Mouse (Mus musculus): ENCODE measurements around the gene Xbp1.
"Not testable (repeated sequence)": the region's sequence is repeated elsewhere in the genome, so short reads cannot be mapped to it uniquely, and the experiment has no call there.

Gene Xbp1

DNA sequence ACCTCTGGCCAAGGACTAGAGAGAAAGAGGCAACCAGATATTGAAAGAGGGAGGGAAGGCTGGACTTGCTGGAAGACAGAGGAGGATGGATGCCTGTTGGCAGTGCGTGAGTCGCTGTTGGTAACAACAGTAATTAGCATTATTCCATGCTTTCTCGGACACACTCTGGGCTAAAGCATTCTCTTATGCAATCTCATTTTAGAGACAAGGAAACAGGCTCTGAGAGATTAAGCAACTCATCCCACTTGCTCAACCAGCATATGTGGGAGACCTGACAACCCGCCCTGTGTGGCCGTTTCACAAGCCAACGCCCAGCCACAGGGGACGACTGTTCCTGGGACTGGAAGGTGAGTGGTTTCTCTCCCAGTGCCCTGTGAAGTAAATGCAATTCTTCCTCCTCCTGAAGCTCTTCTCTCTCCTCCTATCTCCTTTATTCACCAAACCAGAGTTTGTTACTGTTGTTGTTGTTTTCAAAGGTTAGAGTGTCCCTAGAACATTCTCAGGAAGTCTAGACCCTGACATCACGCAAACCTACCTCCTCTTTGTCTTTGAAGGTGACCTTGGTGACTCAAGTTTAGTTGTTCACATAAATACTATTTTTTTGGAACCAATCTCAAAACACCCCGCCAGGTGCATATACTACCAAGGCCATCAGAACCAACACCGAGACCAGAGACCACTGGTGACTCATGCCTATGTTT lies 18.0 kb upstream of the Xbp1 start:
- no peak for DNase-seq

DNA sequence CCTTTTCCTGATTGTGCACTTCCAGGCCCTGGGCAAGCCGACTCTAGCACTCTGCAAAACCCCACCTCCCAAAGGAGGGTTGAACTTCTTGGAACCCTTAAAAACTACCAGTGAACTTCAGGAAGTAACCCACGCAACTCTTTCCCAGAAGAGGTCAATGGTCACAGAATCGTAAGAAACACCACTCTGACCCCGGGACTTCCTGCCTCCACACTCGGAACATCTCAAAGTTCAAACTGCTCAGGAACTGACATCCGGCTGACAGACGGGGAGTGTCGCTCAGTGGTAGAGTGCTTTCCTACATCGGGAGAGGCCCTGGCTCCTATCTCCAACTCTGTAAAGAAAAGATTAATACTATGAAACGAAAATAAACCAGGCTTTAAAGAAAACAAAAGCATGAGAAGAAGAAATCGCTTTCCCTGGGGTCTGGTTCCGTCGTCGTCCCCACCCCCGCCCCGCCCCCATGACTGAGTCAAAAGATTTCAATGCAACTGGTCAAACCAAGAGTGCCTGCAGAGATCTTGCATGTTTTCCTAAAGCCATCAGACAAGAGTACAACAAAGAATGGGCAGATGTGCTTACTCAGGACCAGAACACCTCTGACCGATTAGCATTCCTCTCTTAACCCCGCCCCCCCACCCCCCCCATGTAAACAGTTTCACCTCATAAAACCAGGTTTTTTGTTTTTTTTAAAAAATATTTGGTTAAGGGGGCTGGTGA lies 14.4 kb upstream of the Xbp1 start:
- DNase-seq, result peak; percentile 21 to 27

DNA sequence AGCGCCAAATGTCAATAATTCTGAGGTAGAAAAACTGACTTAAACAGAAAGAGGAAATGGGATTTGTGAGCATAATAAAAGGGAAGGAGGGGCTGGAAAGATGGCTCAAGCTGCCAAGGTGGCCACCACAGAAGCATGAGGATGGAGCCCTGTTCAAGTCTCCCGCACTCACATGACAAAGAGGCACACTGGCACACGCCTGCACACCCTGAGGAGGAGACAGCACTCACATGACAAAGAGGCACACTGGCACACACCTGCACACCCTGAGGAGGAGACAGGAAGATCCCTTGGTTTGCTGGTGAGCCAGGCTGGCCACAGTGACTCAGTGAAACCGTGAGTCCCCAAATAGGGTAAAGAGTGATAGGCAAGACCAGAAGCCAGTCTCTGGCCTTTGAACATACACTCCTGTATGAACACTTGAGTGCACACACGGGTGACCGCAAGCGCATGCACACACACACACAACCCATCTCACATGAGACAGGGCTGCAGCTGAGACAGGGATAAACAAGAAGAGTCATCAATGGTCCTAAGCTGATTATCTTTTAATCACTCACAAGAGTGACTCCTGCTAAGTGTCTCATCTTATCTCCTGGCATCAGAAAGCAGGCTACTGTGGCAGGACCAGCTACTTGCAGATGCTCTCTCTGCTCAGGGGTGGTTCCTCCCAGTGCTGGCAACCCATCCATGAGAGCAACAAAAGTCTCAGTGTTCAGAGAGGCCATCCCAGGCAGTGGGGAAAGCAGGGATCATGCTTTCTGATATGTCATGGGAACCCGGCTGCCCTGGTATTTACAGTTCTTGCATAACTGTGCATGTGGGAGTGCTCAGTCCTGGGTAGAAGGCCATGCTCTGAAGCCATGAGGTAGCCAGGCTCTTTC lies 11.0 kb upstream of the Xbp1 start:
- no peak for DNase-seq

DNA sequence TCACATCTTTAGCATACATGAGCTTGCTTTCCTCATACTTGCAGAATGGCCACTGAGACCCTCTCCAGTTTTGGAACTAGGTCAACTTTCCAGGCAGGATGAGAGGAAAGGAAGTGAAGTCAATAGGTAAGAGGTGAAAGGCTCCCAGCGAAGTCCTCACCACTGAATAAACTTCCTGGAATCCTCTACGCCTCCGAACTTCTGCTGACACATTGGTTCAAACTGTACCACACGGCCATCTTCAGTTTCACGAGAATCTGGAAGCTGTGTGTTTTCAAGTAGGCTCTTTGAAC lies 10.4 kb upstream of the Xbp1 start:
- DNase-seq, result no peak

DNA sequence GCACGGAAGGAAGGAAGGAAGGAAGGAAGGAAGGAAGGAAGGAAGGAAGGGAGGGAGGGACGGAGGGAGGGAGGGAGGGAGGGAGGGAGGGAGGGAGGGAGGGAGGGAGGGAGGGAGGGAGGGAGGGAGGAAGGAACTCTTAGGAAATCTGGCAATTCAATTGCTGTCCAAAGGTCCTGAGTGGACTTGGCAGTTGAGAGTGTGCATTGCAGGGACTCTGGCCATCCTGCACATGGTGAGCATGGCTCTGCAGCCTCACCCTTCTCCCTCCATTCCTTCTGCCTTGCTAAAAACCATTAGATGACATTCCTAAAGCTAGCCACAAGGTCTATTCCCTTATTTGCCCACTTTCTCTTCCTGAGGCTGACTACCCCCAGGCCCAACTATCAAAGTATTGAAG lies 9.8 kb upstream of the Xbp1 start:
- DNase-seq, result not testable (repeated sequence)

DNA sequence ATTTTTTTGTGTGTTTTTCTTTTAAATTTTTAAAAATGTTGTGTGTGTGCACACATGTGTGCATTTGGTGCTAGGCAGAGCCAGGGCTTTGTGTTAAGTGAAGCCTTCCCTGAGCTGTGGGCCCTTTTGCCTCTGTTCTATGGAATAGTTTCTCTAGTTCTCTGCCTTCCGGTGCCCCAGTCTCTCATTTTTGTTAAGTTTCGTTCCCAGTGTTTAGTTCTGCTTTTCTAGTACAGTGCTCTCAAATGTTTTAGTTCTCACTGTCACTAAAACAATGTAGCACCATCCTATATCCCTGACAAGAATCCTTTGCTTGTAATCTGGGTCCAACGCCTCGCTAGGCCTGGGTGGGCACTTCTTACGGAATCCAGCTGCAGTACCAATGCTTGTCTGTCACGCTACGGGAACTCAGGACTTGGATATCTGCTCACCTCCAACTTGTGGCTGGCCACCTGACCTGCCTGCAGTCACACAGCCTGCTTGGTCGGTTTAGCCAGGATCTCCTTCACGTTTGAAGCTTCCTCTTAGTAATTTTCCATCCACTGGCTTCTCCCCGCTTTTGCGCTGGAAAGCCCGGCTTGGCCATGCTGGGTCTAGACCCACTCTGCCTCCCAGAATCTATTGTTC lies 8.2 kb upstream of the Xbp1 start:
- DNase-seq, result peak; percentile 52 to 58

DNA sequence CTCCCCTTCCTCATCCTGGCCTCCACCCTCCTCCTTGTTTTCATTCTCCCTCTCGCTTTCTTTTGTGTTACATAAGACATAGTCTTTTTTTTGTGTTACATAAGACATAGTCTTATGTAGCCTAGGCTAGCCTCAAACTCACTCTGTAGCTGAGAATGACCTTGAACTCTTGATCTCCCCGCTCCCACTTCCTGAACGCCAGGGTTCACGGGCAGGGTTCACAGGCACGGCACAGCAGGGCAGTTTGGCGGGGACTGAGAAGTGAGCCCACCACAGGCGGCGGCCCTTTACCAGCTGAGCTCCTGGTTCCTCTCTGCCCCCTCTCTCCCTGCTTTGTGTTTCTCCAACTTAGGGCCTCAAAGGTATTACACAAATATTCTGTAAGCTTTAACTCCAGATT lies 7.5 kb upstream of the Xbp1 start:
- no peak for DNase-seq

DNA sequence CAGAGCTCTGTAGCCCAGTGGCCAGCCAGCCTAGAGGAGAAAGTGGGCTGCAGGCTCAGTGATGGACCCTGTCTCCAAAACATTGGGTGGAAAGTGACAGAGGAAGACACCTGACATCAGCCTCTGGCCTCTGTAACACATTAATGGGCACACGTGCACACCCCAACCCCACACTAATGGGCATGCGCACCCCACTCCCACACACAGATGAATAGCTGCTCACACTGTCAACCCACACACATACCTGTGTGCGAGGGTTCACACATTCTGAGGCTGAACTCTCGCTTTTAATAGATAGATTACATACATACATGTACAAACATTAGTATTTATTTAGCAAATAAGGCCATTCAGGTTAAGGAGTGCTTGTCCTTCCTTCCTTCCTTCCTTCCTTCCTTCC lies 6.4 kb upstream of the Xbp1 start:
- no peak for DNase-seq

DNA sequence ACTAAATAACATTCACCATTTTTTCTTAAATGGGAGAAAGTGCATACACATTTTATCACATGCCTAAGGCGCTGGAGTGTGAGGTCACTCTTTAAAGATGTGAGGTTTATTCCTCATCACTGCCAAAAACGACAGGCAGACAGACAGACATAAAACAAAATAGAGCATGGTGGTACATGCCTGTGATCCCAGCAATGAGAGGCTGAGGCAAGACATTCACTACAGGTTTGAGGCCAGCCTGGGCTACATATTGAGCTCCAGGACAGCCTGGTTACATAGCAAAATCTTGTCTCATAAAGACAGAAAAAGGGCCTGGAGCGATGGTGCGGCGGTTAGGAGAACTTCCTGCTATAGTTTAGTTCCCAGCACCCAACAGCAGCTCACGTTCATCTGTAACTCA lies 5.3 kb upstream of the Xbp1 start:
- DNase-seq, result no peak

DNA sequence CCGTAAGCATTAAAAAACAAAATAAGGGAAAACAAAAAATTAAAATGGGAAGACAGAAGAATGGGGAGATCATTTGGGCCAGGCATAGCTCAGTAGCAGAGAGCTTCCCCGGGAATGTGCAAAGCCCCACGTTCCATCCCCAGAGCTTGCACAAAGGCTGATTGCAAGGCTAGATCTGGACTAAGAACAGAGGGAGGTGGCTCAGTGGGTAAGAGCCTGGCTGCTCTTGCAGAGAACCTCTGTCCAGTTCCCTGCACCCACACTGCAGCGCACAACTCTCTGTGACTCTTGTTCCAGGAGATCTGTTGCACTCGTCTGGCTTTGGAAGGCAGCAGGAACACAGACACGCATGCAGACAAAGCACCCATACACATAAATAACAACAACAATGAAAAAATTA lies 4.8 kb upstream of the Xbp1 start:
- DNase-seq, result no peak

DNA sequence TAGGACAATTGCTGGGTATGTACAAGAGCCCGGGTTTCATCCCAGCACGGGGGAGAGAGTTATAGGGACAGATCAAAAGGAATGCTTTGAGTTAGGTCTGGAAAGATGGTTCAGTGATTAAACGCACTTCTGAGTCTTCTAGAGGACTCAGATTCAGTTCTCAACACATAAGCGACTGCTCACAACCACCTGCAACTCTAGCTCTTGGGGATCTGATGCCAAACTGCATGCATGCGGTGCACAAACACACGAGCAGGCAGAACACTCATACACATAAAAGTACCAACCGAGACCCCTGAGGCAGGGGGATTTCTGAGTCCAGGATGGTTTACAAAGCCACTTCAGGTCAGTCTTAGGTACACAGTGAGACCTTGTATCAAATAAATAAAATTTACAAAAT lies 4.3 kb upstream of the Xbp1 start:
- DNase-seq, result no peak

DNA sequence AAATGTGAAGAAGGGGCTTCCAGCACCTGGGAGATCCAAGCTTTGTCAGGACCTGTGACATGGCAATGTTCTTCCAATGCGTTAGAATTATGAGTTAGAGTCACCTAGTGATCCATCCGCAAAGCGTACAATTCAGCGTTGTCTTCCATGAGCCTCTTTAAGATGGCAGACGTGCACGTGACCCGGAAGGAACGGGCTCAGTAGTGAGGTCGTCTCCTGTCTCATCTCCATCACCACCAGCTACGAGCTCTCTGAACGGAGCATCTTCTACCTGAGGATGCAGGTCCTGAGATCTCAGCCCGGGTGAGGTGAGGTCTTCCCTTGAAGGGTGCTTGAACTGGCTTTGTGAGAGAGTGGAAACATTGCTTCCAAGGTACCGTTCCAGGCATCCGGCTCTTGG lies 3.8 kb upstream of the Xbp1 start:
- no peak for DNase-seq

DNA sequence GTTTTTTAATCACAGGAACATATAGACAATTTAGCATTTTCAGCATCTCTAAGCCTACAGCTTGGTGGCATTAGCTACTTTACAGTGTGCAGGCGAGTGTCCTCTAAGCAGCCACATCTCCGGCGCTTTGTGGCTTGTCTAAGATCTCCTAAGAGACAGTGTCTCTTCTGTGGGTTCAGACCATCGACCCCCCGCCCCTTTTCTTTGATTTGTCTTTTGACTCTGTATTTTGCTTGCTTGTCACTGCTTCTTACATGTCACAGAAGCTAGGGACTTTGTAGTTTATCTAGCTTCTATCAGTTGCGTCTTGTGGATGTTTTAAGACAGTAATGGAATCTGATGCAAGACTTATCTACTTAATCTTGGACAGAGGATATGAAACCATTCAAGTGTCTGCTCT lies 3.1 kb upstream of the Xbp1 start:
- DNase-seq, result no peak

DNA sequence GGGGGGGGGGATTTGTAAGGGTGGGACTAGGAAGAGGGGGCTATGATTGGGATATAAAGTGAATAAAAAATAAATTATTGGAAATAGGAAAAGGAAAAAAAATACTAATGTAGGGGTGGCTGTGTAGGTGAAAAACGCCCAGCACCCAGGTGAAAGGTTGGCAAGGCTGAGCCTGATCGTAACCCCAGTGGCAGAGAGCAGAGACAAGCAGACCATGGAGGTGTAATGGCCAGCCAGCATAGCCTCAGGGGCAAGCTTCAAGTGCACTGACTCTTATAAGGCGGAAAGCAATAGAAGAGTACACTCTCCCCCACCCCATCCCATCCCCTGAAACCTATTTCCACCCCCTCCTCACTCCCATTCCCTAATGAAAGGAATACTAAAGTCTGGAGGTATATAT lies 778 bp upstream of the Xbp1 start:
- DNase-seq, result no peak

DNA sequence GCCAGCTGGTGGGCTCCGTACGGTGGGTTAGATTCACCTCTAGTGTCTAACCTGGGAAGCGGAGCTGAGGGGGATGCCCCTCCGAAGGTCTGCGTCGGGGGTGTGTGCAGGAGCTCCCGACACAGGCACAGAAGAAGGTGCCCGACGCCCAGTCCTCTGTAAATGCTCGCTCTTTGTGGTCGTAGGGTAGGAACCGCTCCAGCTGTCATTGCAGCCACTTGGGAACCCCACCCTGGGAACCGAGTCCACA lies 732 bp downstream of the Xbp1 start:
- no peak for DNase-seq

DNA sequence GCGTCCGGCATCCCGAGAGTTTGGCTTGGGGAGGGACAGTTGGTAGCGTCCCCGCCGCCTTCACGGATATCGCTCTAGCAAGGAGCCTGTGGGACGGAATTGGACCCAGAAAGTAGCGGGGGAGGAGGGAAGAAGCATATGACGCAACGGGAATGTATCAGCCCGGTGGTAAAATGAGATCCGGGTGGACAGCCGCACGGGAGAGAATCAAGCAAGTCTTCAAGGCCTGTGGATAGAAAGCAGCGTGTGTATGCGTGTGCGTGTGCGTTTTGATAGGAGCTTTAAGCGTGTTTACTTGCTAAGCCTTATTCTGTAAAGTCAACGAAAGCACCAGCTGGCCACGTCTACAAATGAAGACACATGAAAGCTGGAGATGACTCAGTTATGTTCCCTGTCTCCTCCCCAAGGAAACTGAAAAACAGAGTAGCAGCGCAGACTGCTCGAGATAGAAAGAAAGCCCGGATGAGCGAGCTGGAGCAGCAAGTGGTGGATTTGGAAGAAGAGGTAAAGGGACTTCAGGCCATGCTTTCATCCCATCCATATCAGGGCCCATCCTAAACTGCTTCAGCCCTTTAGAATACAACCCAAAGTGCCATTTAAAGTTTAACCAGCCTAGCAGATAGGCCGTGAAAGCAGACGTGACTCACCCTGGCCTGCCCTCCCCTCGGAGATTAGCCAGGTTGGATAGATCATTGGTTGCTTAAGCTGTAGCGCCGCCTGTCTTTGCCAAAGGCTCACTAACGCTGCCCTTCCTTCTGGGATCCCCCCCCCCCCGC lies 1.2 kb downstream of the Xbp1 start:
- peak; percentile 71 to 75 for DNase-seq

DNA sequence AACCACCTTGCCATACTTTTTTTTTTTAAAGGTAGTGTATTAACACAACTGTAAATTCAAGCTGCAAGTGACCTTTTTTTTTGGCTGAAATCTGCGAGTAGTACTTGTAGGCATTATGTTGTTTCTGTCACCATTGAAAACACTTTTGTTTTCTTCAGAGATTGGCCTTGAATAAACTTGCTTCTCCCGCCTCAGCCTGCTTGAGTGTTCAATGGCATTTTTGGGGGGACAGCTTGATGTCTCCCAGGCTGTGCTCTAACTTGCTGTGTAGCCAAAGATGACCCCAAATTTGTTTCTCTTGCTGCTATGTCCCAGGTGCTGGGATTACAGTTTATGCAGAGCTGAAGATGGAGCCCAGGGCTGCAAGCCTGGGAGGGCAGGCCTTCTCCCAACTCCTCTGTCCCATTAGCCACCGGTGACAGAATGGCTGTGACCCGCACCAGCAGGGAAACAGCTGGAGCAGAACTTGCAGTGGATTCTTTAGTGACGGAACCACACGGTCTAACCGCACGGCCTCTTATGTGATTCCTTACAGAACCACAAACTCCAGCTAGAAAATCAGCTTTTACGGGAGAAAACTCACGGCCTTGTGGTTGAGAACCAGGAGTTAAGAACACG lies 2.4 kb downstream of the Xbp1 start:
- DNase-seq, result no peak

DNA sequence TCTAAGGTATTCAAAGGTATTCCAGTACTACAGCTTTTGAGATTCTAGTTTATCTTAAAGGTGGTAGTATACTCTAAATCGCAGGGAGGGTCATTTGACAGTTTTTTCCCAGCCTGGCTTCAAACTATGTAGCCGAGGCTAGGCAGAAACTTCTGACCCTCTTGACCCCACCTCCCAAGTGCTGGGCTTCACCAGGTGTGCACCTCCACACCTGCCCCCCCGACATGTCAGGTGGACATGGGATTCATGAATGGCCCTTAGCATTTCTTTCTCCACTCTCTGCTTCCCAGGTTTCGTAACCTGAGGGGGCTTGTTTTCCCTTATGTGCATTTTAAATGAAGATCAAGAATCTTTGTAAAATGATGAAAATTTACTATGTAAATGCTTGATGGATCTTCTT lies 5.0 kb downstream of the Xbp1 start:
- DNase-seq, result no peak

DNA sequence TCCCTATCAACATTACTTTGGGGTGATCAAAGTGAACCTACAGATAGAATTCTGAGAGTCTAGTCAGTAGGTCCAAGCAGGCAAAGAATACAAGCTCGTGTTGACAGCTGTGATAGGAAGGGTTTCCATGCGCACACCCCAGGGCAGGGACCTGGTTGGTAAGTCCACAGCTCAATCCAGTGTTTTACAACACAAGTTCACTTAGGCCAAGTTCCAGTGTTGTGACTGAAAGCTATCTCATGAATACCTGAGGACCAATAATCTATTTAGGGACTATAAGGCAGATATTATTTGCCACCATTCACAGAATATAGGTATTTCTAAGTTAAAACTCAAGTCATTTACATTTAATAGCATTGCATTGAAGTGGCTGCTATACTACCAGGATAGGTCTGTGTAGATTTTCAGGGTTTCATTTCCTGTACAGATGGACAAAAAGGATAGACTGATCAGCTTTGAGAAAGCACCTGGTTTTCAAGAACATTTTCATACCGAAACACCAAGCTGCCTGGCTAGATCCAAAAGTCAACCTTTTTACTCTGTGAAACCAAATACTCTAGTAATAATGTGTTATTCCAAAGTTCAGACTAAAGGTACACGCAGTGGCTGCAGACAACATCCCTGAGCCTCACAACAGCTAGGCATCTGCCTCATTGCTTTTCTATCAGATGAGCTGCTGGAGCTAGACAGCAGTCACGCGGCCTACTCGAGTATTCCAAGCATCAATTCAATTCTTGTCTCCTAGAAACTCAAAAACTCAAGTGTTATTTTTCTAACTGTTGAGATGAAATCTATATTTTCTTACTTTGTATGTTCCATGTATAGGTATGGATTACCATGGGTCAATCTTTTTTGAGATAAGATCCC lies 6.3 kb downstream of the Xbp1 start:
- DNase-seq, result no peak

DNA sequence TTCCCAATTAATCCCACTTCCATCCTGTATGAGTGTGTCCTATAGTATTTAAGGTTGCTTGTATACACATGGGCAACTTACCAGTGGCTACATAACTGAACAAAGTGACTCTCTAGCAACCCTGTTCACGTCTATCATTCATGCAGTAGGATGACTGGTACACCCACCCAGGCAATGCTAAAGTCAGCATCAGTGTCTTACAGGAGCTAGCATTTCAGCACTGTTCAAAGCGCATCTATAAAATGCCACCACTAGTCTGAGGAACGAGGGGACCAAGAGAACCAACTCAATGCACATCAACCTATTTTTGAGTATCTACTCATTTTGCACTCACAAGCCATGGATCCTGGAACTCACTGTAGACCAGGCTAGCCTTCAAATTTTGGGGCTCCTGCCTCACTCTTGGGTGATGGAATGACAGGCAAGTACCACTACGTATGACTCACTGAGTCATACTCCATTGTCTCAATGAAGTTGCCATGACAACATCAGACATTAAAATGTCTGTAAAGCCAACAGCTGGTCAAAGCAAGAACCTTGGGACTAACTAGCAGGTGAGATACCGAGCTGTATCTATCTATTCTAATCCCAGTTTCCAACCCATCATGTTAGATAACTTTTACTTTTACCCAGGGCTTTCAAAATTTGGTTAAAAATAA lies 7.5 kb downstream of the Xbp1 start:
- DNase-seq, result no peak

DNA sequence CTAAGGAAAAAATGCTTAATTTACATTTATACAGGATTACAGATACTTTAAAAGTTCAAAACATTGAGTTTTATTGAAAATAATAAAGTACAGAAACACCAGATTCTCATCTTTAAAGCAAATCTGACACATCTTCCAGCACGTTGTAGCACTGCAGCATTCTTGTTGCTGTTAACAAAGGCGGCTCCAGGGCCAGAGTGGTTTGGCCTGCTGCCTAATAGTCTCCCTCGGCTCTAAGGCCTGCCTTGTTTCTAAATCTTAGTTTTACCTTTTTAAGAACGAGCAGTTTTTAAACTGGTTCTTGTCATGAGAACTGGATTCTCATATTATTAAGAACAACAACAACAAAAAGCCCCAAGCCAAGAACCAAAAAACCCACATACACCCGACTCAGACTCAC lies 8.4 kb downstream of the Xbp1 start:
- no peak for DNase-seq

Data from B cell, adult 2 months (primary cell).